Mouse (Mus musculus) C2C12 (cell line): ENCODE measurements around the gene Lin7c.

Experiments
- CTCF ChIP-seq: IDR thresholded peaks from one replicate; pipeline ENCODE4 v1.5.1; 2011; ENCODE audit not compliant: control insufficient read depth, insufficient read depth, insufficient read length
- USF1 ChIP-seq: IDR thresholded peaks from one replicate; pipeline ENCODE4 v1.6.1; 2011; ENCODE audit warnings: low read depth, mild to moderate bottlenecking, control low read depth, moderate library complexity

DNA sequence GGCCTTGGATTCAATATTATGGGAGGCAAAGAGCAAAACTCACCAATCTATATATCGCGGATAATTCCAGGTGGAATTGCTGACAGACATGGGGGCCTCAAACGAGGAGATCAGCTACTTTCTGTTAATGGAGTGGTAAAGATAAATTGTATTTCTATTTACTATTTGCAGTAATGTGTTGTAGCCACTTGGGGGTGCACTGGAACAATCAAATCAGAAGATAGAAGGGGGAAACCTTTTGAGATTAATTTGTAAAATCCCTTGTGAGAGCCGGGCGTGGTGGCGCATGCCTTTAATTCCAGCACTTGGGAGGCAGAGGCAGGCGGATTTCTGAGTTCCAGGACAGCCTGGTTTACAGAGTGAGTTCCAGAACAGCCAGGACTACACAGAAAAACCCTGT, 5.7 kb downstream of the Lin7c start:
- no peak for TF ChIP-seq CTCF
- TF ChIP-seq USF1, result no peak
